Mouse (Mus musculus) testis, adult 2 months (tissue): Measurements from ENCODE around the gene Sugct.

Source experiments
- CTCF ChIP-seq: fragments of 200-500 bp; IDR thresholded peaks from 2 replicates; pipeline ENCODE4 v1.5.1; 2012; ENCODE audit warnings: low read depth, mild to moderate bottlenecking, inconsistent platforms, low read length, moderate library complexity; ENCODE audit not compliant: control insufficient read depth, insufficient read depth, insufficient replicate concordance
- POLR2A ChIP-seq: fragments of 200-500 bp; IDR thresholded peaks from 2 replicates; pipeline ENCODE4 v1.6.1; 2012; ENCODE audit warnings: low read depth, mild to moderate bottlenecking, inconsistent platforms, low read length, moderate library complexity; ENCODE audit not compliant: control insufficient read depth

- TF ChIP-seq CTCF (no peak), POLR2A (no peak)
Measured at GRCm38 (mm10) chr13:17043426-17044224, 651.7 kb downstream of the Sugct start.
